Mouse (Mus musculus): ENCODE data around the gene Olfr676. TPM values are rescaled to one million over a fixed set of nuclear protein-coding genes. Genes with fewer than 3 reads are reported as not detected.

Gene Olfr676
- polyA plus RNA-seq (2012) = not detected in 2 replicates

DNA sequence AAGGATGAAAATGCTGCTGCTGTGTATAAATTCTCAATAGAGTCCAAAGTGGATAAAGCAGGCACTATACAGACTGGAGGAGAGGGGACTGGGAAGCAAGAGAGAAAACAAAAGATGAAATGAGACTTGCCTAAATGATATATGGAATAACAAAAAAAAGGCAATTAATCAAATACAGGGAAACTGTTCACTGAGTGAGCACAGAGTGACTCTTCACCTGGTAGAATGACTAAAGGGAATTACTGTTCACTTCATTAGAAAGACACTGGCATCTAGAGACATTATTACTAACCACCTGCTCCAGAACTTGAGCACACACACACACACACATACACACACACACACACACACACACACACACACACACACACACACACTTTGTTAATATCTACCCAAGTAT lies at the start of gene Olfr676:
Gene Olfr676 (plus strand): TSS at position 301 of the 400 bp plus-strand sequence.

DNA sequence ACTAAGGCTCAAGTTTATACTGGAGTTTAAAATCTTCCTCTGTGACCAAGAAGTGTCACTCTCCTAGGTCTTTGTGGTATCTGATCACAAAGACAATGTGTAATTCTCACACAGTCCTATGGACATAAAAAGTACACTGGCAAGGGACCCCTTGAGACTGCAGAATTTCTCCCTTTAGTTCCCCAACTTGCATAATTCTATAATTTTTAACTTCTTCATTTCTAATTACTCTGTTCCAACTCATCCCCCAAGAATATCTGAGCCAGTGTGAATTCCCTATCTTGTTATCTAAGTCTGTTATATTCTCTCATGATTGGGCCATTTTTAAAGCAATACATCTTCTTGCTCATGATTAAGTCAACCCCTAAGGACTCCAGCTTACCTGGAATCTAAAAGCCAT lies 30.6 kb upstream of the Olfr676 start, which contains the start of gene Olfr672:
Gene Olfr672 (minus strand): TSS at position 101 of the 400 bp plus-strand sequence.

DNA sequence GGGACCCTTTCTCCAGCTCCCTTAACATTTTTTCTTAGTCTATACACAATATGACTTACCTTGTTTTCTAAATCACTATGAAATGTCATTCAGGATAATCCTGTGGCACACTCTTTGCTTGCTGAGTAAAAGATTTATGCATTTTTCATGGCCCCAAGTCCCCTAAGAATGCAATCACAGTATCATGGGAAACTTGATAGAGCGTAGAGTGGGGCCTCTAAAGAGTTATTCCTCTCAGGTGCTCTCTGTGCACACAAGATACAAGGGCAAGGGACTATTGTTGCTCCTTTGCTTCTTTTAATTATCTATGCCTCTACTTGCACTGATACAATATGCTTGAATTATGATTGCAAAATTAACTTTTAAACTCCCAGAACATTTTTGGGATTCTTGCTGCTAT lies 4.1 kb upstream of the Olfr676 start, which contains the start of gene Olfr675:
Gene Olfr675 (minus strand): TSS at position 101 of the 400 bp plus-strand sequence.

DNA sequence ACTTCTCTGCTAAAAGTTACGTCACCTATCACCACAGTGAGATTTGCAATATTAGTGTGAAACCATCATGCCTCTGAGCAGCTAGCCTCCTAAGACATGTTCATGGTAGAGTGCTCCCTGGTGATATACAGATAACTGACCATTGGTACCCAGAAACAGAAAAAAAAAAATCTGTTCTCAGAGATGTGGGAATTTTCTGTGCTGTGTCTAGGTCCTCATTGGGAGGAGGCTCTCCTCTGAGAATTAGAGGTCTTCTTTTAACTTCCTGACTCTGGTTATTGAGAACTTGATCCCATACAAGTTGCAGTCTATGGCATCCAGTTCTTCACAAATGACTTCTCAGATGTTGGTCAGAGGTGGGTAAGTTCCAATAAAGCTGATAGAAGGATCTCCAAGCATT lies 31.7 kb downstream of the Olfr676 start, which contains the start of gene Olfr678:
Gene Olfr678 (plus strand): TSS at position 301 of the 400 bp plus-strand sequence.

DNA sequence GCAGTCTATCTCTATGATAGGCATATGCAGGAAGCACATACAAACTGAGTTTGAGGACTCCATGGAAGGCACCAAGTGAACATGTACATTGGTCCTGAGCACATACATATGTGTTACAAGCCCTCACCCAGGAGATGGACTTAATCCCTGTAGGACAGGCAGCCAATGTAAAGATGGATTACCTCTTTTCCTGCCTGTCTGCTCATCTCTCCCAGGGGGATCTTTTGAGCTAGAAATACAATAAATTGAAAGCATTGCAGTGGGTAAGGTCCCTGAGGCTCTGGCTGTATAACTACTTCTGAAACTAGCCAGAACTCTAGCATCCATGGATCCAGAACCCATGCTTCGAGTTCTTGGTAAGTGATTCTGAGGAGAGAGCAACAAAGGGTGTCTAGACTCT lies 48.4 kb downstream of the Olfr676 start, which contains the start of gene Olfr679:
Gene Olfr679 (plus strand): TSS at position 301 of the 400 bp plus-strand sequence.

Other genes with a start within 250 kb of the Olfr676 start
- gene Usp17lb, start 190.1 kb upstream of the Olfr676 start, polyA plus RNA-seq (2012) = not detected in 2 replicates
- 0.03 and 0.09 TPM in 2 replicates for gene Usp17la, start 175.7 kb upstream of the Olfr676 start, polyA plus RNA-seq (2012)
- not detected in 2 replicates for gene Olfr665, start 154.7 kb upstream of the Olfr676 start, polyA plus RNA-seq (2012)
- gene Olfr666, start 136.7 kb upstream of the Olfr676 start, polyA plus RNA-seq (2012) = not detected in 2 replicates
- not detected in 2 replicates for gene Olfr667, start 111.2 kb upstream of the Olfr676 start, polyA plus RNA-seq (2012)
- not detected in 2 replicates for gene Olfr668, start 104.6 kb upstream of the Olfr676 start, polyA plus RNA-seq (2012)
- gene Olfr669, start 98.5 kb upstream of the Olfr676 start, polyA plus RNA-seq (2012) = not detected in 2 replicates
- not detected in 2 replicates for gene Olfr670, start 70.1 kb upstream of the Olfr676 start, polyA plus RNA-seq (2012)
- 0.02 TPM in 1 of 2 replicates, not detected in the other for gene Olfr671, start 53.6 kb upstream of the Olfr676 start, polyA plus RNA-seq (2012)
- not detected in 2 replicates for gene Olfr672, start 30.7 kb upstream of the Olfr676 start, polyA plus RNA-seq (2012)
- not detected in 2 replicates for gene Olfr675, start 4.2 kb upstream of the Olfr676 start, polyA plus RNA-seq (2012)
- gene Olfr677, start 18.7 kb downstream of the Olfr676 start, polyA plus RNA-seq (2012) = not detected in 2 replicates
- not detected in 2 replicates for gene Olfr678, start 31.8 kb downstream of the Olfr676 start, polyA plus RNA-seq (2012)
- not detected in 2 replicates for gene Olfr679, start 48.5 kb downstream of the Olfr676 start, polyA plus RNA-seq (2012)
- gene Olfr680-ps1, start 60.1 kb downstream of the Olfr676 start, polyA plus RNA-seq (2012) = not detected in 2 replicates
- gene Olfr681, start 84.1 kb downstream of the Olfr676 start, polyA plus RNA-seq (2012) = not detected in 2 replicates
- gene Olfr683, start 114.3 kb downstream of the Olfr676 start, polyA plus RNA-seq (2012) = not detected in 2 replicates
- gene Olfr684, start 131.0 kb downstream of the Olfr676 start, polyA plus RNA-seq (2012) = 0.08 TPM in 1 of 2 replicates, not detected in the other
- 0.06 TPM in 1 of 2 replicates, not detected in the other for gene Olfr685, start 153.3 kb downstream of the Olfr676 start, polyA plus RNA-seq (2012)
- gene Olfr686, start 174.8 kb downstream of the Olfr676 start, polyA plus RNA-seq (2012) = not detected in 2 replicates

Data from megakaryocyte-erythroid progenitor cell, adult 5 weeks (primary cell).